Mouse (Mus musculus) kidney, adult 2 months (tissue): ENCODE measurements around the gene Ptprg.

Experiments used
- CTCF ChIP-seq: fragments of 200-500 bp; conservative IDR thresholded peaks from 2 replicates; pipeline ENCODE4 v1.5.1; 2011; ENCODE audit warnings: low read depth, mild to moderate bottlenecking, control low read depth, low read length, moderate library complexity, mixed read lengths; ENCODE audit not compliant: insufficient read depth, insufficient read length
- POLR2A ChIP-seq: fragments of 200-500 bp; IDR thresholded peaks from one replicate; pipeline ENCODE4 v1.6.1; 2011; ENCODE audit warnings: low read depth, low read length, control low read depth

GRCm38 (mm10) chr14:11617362-11617761 is 64.0 kb downstream of the Ptprg start:
- TF ChIP-seq POLR2A: no peak
- TF ChIP-seq CTCF: no peak
